ENCODE assay signal across 7 mouse cellular contexts in the genomic region with DNA sequence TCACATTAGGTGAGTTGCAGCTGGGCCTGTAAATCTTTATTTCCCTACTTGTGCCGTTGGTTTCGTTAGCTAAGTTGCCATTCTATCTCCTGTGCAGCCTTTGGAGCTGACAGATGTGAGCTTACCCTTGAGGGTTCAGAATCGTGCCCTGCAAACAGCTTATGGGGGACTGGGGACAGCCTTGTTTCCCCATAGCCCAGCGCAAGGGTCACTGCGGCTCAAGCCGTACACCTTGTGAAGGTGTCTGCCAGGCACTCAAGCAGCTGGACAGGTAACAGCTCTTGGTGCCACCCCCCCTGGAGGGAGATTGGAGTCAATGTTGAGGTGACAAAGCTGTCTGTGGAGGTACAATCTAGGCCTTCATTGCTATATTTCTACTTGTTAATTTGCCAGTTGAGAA. TPM values are rescaled to one million over a fixed set of nuclear protein-coding genes. Genes with fewer than 3 reads are reported as not detected.
DNase-seq lines count a peak whose midpoint lies in the region; ATAC-seq and TF ChIP-seq lines count a peak whose summit lies in the region.

No protein-coding gene starts in this region.

- H3K9me3 ChIP-seq in lung, postnatal 0 days (ENCODE audit: low read length), result no peaks in the 10 kb centered on the region
- H3K9me3 ChIP-seq in forebrain, embryonic 14.5 days (replicated peaks; ENCODE audit: control insufficient read depth, low read length), result no peaks in the 10 kb centered on the region
- no peaks in the 10 kb centered on the region for H3K9me3 ChIP-seq in liver, embryonic 12.5 days (replicated peaks)
- no peaks in the 10 kb centered on the region for H3K9me3 ChIP-seq in stomach, postnatal 0 days (ENCODE audit: control insufficient read depth, low read length)

- 24% methylated on average over 6 of the region's 6 CpGs for WGBS in lung, postnatal 0 days
- 32% methylated on average over 6 of the region's 6 CpGs for WGBS in forebrain, embryonic 14.5 days
- WGBS in liver, embryonic 12.5 days (ENCODE audit: insufficient replicate concordance), result 17% methylated on average over 6 of the region's 6 CpGs
- 21% methylated on average over 6 of the region's 6 CpGs for WGBS in stomach, postnatal 0 days

- no peak for TF ChIP-seq CTCF in lung, postnatal 0 days (IDR thresholded peaks at IDR 0.05)
- no peak for TF ChIP-seq CTCF in stomach, postnatal 0 days (IDR thresholded peaks at IDR 0.05; ENCODE audit: low read depth)

- H3K4me1 ChIP-seq in lung, postnatal 0 days (ENCODE audit: insufficient read depth, low read depth, low read length), result peaks cover 13% of the 10 kb centered on the region; the same call in 1 of the 2 replicates
- peaks cover 11% of the 10 kb centered on the region for H3K4me1 ChIP-seq in forebrain, embryonic 14.5 days (ENCODE audit: control insufficient read depth, insufficient read depth, low read length)
- H3K4me1 ChIP-seq in liver, embryonic 12.5 days, result peaks cover 33% of the 10 kb centered on the region
- H3K4me1 ChIP-seq in stomach, postnatal 0 days (replicated peaks; ENCODE audit: control insufficient read depth, insufficient read depth), result peaks cover 4% of the 10 kb centered on the region; the same call in 1 of the 2 replicates

- DNase-seq in lung, postnatal 0 days (ENCODE audit: low spot score), result no peak
- no peak for DNase-seq in lung, postnatal 14 days
- DNase-seq in forebrain, embryonic 14.5 days (ENCODE audit: low spot score), result no peak
- DNase-seq in stomach, postnatal 0 days (ENCODE audit: low spot score), result no peak
- no peak for DNase-seq in adrenal gland, adult 8-10 months

- ATAC-seq in lung, postnatal 0 days, result no peak
- no peak for ATAC-seq in forebrain, embryonic 14.5 days
- ATAC-seq in liver, embryonic 12.5 days, result no peak
- ATAC-seq in stomach, postnatal 0 days (ENCODE audit: low FRiP score, low TSS enrichment), result no peak
- no peak for ATAC-seq in megakaryocyte-erythroid progenitor cell, adult 5-6 weeks (replicated peaks; ENCODE audit: low FRiP score, low TSS enrichment, poor library complexity, severe bottlenecking)

- H3K27me3 ChIP-seq in lung, postnatal 0 days (replicated peaks; ENCODE audit: insufficient read depth, low read length), result no peaks in the 10 kb centered on the region
- H3K27me3 ChIP-seq in forebrain, embryonic 14.5 days (replicated peaks; ENCODE audit: control insufficient read depth, insufficient read depth, low read length), result no peaks in the 10 kb centered on the region
- H3K27me3 ChIP-seq in liver, embryonic 12.5 days (replicated peaks), result no peaks in the 10 kb centered on the region
- H3K27me3 ChIP-seq in stomach, postnatal 0 days (ENCODE audit: control insufficient read depth, insufficient read depth, low read length), result no peaks in the 10 kb centered on the region

- H3K9ac ChIP-seq in lung, postnatal 0 days (replicated peaks; ENCODE audit: low read depth), result no peak overlapping the region
- peak overlapping the region; percentile 89 for H3K9ac ChIP-seq in forebrain, embryonic 14.5 days (ENCODE audit: low read length)
- peak overlapping the region; percentile 94 for H3K9ac ChIP-seq in liver, embryonic 12.5 days
- H3K9ac ChIP-seq in stomach, postnatal 0 days (ENCODE audit: low read length), result peak overlapping the region; percentile 82

- peak overlapping the region; percentile 88 for H3K4me2 ChIP-seq in lung, postnatal 0 days (replicated peaks; ENCODE audit: low read depth, low read length)
- H3K4me2 ChIP-seq in forebrain, embryonic 14.5 days (ENCODE audit: low read length), result peak overlapping the region; percentile 97
- peak overlapping the region; percentile 76 for H3K4me2 ChIP-seq in liver, embryonic 12.5 days
- peak overlapping the region; percentile 73 for H3K4me2 ChIP-seq in stomach, postnatal 0 days (replicated peaks; ENCODE audit: low read depth)

- H3K36me3 ChIP-seq in lung, postnatal 0 days (ENCODE audit: insufficient read depth, low read length), result peaks cover 9% of the 10 kb centered on the region; the same call in 1 of the 2 replicates
- H3K36me3 ChIP-seq in forebrain, embryonic 14.5 days (ENCODE audit: control insufficient read depth, insufficient read depth, low read length), result peaks cover 39% of the 10 kb centered on the region
- peaks cover 45% of the 10 kb centered on the region for H3K36me3 ChIP-seq in liver, embryonic 12.5 days
- peaks cover 8% of the 10 kb centered on the region for H3K36me3 ChIP-seq in stomach, postnatal 0 days (ENCODE audit: control insufficient read depth, insufficient read depth, low read length)

- H3K4me3 ChIP-seq in lung, postnatal 0 days (ENCODE audit: low read depth, low read length), result 0 out of 2 replicates have a peak overlapping the region, but pooled peaks have one; percentile 8
- peak overlapping the region; percentile 87 for H3K4me3 ChIP-seq in forebrain, embryonic 14.5 days (ENCODE audit: low read depth, low read length)
- H3K4me3 ChIP-seq in liver, embryonic 12.5 days, result peak overlapping the region; percentile 91
- peak overlapping the region; percentile 63 for H3K4me3 ChIP-seq in stomach, postnatal 0 days (ENCODE audit: low read depth, low read length)

- TF ChIP-seq EP300 in lung, postnatal 0 days (IDR thresholded peaks at IDR 0.05), result no peak
- no peak for TF ChIP-seq EP300 in stomach, postnatal 0 days (optimal IDR thresholded peaks at IDR 0.05)

- H3K27ac ChIP-seq in lung, postnatal 0 days (ENCODE audit: low read length), result no peak overlapping the region
- no peak overlapping the region for H3K27ac ChIP-seq in forebrain, embryonic 14.5 days (ENCODE audit: low read depth, low read length)
- peak overlapping the region; percentile 95 for H3K27ac ChIP-seq in liver, embryonic 12.5 days
- peak overlapping the region; percentile 19; the same call in 1 of the 2 replicates for H3K27ac ChIP-seq in stomach, postnatal 0 days (replicated peaks)

RNA-seq across cellular contexts. Expression of a gene that starts 2.1 kb away (rescaled TPM):
- polyA plus RNA-seq in lung, postnatal 0 days (2015; fragmentation: Nextera tagmentation; extraction: Ambion mirVana), result 1,058 and 1,064 TPM in 2 replicates
- polyA plus RNA-seq in forebrain, embryonic 14.5 days (2014; fragmentation: Nextera tagmentation; extraction: Ambion mirVana), result 1,006 and 1,170 TPM in 2 replicates
- polyA plus RNA-seq in liver, embryonic 12.5 days (2016; fragmentation: Nextera tagmentation; extraction: Ambion mirVana), result 1,310 and 1,334 TPM in 2 replicates
- 1,098 and 1,141 TPM in 2 replicates for polyA plus RNA-seq in stomach, postnatal 0 days (2015; fragmentation: Nextera tagmentation; extraction: Ambion mirVana)
- 100 to 1,000 TPM; 852 to 952 (median 882) TPM for total RNA-seq in adrenal gland, adult 8-10 months (2022)
- total RNA-seq in megakaryocyte-erythroid progenitor cell, adult 5-6 weeks (2014; fragmentation: Nextera tagmentation), result 3,542 and 4,029 TPM in 2 replicates
- 1,380 and 1,558 TPM in 2 replicates for total RNA-seq in megakaryocyte-erythroid progenitor cell, adult 5-6 weeks (2017)

RNA-seq across cellular contexts. Expression of a gene that starts 12.6 kb away (rescaled TPM):
- 39.1 and 43.8 TPM in 2 replicates for polyA plus RNA-seq in lung, postnatal 0 days (2015; fragmentation: Nextera tagmentation; extraction: Ambion mirVana)
- 35.1 and 49.3 TPM in 2 replicates for polyA plus RNA-seq in forebrain, embryonic 14.5 days (2014; fragmentation: Nextera tagmentation; extraction: Ambion mirVana)
- polyA plus RNA-seq in liver, embryonic 12.5 days (2016; fragmentation: Nextera tagmentation; extraction: Ambion mirVana), result 24.9 and 27.5 TPM in 2 replicates
- 27.1 and 28.3 TPM in 2 replicates for polyA plus RNA-seq in stomach, postnatal 0 days (2015; fragmentation: Nextera tagmentation; extraction: Ambion mirVana)
- 10 to 100 TPM; 64.4 to 81.8 (median 71.1) TPM for total RNA-seq in adrenal gland, adult 8-10 months (2022)
- total RNA-seq in megakaryocyte-erythroid progenitor cell, adult 5-6 weeks (2014; fragmentation: Nextera tagmentation), result 20.2 and 26.7 TPM in 2 replicates
- 8.5 and 18.9 TPM in 2 replicates for total RNA-seq in megakaryocyte-erythroid progenitor cell, adult 5-6 weeks (2017)

RNA-seq across cellular contexts. Expression of a gene that starts 13.2 kb away (rescaled TPM):
- 155 and 158 TPM in 2 replicates for polyA plus RNA-seq in lung, postnatal 0 days (2015; fragmentation: Nextera tagmentation; extraction: Ambion mirVana)
- 233 TPM in 2 replicates for polyA plus RNA-seq in forebrain, embryonic 14.5 days (2014; fragmentation: Nextera tagmentation; extraction: Ambion mirVana)
- 59.0 and 60.3 TPM in 2 replicates for polyA plus RNA-seq in liver, embryonic 12.5 days (2016; fragmentation: Nextera tagmentation; extraction: Ambion mirVana)
- polyA plus RNA-seq in stomach, postnatal 0 days (2015; fragmentation: Nextera tagmentation; extraction: Ambion mirVana), result 143 TPM in 2 replicates
- total RNA-seq in adrenal gland, adult 8-10 months (2022), result 100 to 1,000 TPM; 114 to 130 (median 122) TPM
- 6.6 and 9.5 TPM in 2 replicates for total RNA-seq in megakaryocyte-erythroid progenitor cell, adult 5-6 weeks (2014; fragmentation: Nextera tagmentation)
- total RNA-seq in megakaryocyte-erythroid progenitor cell, adult 5-6 weeks (2017), result 10.3 and 18.2 TPM in 2 replicates

RNA-seq across cellular contexts. Expression of a gene that starts 14.3 kb away (rescaled TPM):
- polyA plus RNA-seq in lung, postnatal 0 days (2015; fragmentation: Nextera tagmentation; extraction: Ambion mirVana), result 4.7 and 5.3 TPM in 2 replicates
- 0.10 and 0.19 TPM in 2 replicates for polyA plus RNA-seq in forebrain, embryonic 14.5 days (2014; fragmentation: Nextera tagmentation; extraction: Ambion mirVana)
- 0.91 and 0.94 TPM in 2 replicates for polyA plus RNA-seq in liver, embryonic 12.5 days (2016; fragmentation: Nextera tagmentation; extraction: Ambion mirVana)
- polyA plus RNA-seq in stomach, postnatal 0 days (2015; fragmentation: Nextera tagmentation; extraction: Ambion mirVana), result 0.82 and 1.0 TPM in 2 replicates
- total RNA-seq in adrenal gland, adult 8-10 months (2022), result 1 to 10 TPM; 2.9 to 6.3 (median 5.0) TPM
- total RNA-seq in megakaryocyte-erythroid progenitor cell, adult 5-6 weeks (2014; fragmentation: Nextera tagmentation), result 0.69 TPM in 1 of 2 replicates, not detected in the other
- total RNA-seq in megakaryocyte-erythroid progenitor cell, adult 5-6 weeks (2017), result 1.5 TPM in 1 of 2 replicates, not detected in the other

RNA-seq across cellular contexts. Expression of a gene that starts 28.6 kb away (rescaled TPM):
- polyA plus RNA-seq in lung, postnatal 0 days (2015; fragmentation: Nextera tagmentation; extraction: Ambion mirVana), result 60.3 and 69.0 TPM in 2 replicates
- polyA plus RNA-seq in forebrain, embryonic 14.5 days (2014; fragmentation: Nextera tagmentation; extraction: Ambion mirVana), result 1.8 and 2.1 TPM in 2 replicates
- polyA plus RNA-seq in liver, embryonic 12.5 days (2016; fragmentation: Nextera tagmentation; extraction: Ambion mirVana), result 6.9 and 8.1 TPM in 2 replicates
- 70.1 and 77.4 TPM in 2 replicates for polyA plus RNA-seq in stomach, postnatal 0 days (2015; fragmentation: Nextera tagmentation; extraction: Ambion mirVana)
- total RNA-seq in adrenal gland, adult 8-10 months (2022), result 10 to 100 TPM in 3 of 4 experiments, 1 to 10 TPM in 1; 7.8 to 17.7 (median 15.2) TPM
- 10.8 and 19.5 TPM in 2 replicates for total RNA-seq in megakaryocyte-erythroid progenitor cell, adult 5-6 weeks (2014; fragmentation: Nextera tagmentation)
- 1.7 and 8.6 TPM in 2 replicates for total RNA-seq in megakaryocyte-erythroid progenitor cell, adult 5-6 weeks (2017)

Comparison
In these comparisons a context has a peak if more than half of its experiments do, and no peak if none do; other contexts are left out.
1. H3K27ac ChIP-seq: peak in liver, embryonic 12.5 days (single experiment) and stomach, postnatal 0 days (single experiment); none in lung, postnatal 0 days (single experiment) and forebrain, embryonic 14.5 days (single experiment).
2. H3K4me3 ChIP-seq: peak in every context shown above with its lines; median percentile 91 in liver, embryonic 12.5 days; 87 in forebrain, embryonic 14.5 days; 63 in stomach, postnatal 0 days; 8 in lung, postnatal 0 days.
3. Peak in every context shown above with its lines, with median percentiles within 50 percentile points of each other: H3K4me2 ChIP-seq.